Mouse (Mus musculus): Measurements from ENCODE around the gene Gm15114. TPM values are rescaled to one million over a fixed set of nuclear protein-coding genes. Genes with fewer than 3 reads are reported as not detected.
"Not testable (repeated sequence)": the region's sequence is repeated elsewhere in the genome, so short reads cannot be mapped to it uniquely, and the experiment has no call there.

Gm15114 gene
- not detected in 2 replicates for polyA plus RNA-seq (2015; fragmentation: Nextera tagmentation; extraction: Ambion mirVana)

DNA sequence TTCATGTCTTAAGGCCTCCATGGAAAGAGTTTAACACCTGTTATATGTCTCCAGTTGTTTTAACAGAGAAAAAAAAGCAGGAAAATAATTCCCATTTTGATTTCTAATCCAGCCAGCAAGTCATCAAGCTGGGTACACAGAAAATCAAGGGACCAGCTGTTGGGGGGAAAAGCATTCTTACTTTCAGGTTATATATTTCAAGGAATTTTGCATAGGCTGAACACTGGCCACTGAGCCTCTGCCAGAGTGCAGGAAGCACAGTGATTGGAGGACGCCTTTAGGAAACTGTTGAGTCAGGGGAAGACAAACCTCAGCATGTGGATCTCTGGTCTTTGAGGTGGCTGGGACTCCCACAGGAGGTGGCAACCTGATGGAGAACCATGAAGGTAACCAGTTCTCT lies at the start of gene Gm15114:
Gene Gm15114 (plus strand): TSS at position 301 of the 400 bp plus-strand sequence.
- H3K4me3 ChIP-seq: not testable (repeated sequence)

More for the DNA sequence above, at the start of gene Gm15114:
- not testable (repeated sequence) for H3K27me3 ChIP-seq; H3K36me3 ChIP-seq (ENCODE audit: poor library complexity, severe bottlenecking); H3K4me1 ChIP-seq; ATAC-seq; H3K9me3 ChIP-seq (replicated peaks); H3K9ac ChIP-seq; H3K27ac ChIP-seq; H3K4me2 ChIP-seq
- WGBS: no CpG with 5 or more reads among the region's 1 CpGs

Other genes starting within 250 kb of the Gm15114 start
- not detected in 2 replicates for gene Gm8334, start 126.2 kb downstream of the Gm15114 start, polyA plus RNA-seq (2015; fragmentation: Nextera tagmentation; extraction: Ambion mirVana)
- not detected in 2 replicates for gene Gm15127, start 174.6 kb downstream of the Gm15114 start, polyA plus RNA-seq (2015; fragmentation: Nextera tagmentation; extraction: Ambion mirVana)

All from forebrain, embryonic 13.5 days (tissue).